Mouse (Mus musculus) neural tube, embryonic 11.5 days (tissue): ENCODE measurements at regions not wholly inside any gene's neighbourhood (a gene's known extent, or its start where the extent isn't known, plus 50 kb on each side); places are given as distances from the start of the nearest gene placed in this dataset.

ENCODE experiments used
- ATAC-seq: fragments of 200-750 bp; cut with Nextera tagmentation; 2 replicates; pipeline ENCODE4 v1.8.0; 2017; ENCODE audit warnings: moderate number of reproducible peaks, mild to moderate bottlenecking, moderate TSS enrichment, moderate library complexity; ENCODE audit not compliant: insufficient read depth, low FRiP score, low TSS enrichment
- DNase-seq: peaks from one replicate; pipeline ENCODE4 v3.0.0-alpha.2; 2015; ENCODE audit warnings: low spot score
- H3K27ac ChIP-seq: fragments of 300-500 bp; sonication (generic); 2 replicates; pipeline ENCODE4 v1.5.1; 2014; ENCODE audit warnings: low read depth, mild to moderate bottlenecking, low read length
- H3K27me3 ChIP-seq: fragments of 300-500 bp; sonication (generic); 2 replicates; pipeline ENCODE4 v1.6.1; 2014; ENCODE audit warnings: mild to moderate bottlenecking, low read length, mixed read lengths; ENCODE audit not compliant: control insufficient read depth, insufficient read depth
- H3K36me3 ChIP-seq: fragments of 300-500 bp; sonication (generic); 2 replicates; pipeline ENCODE4 v1.6.1; 2014; ENCODE audit warnings: mild to moderate bottlenecking, low read length, moderate library complexity, mixed read lengths; ENCODE audit not compliant: control insufficient read depth, insufficient read depth
- H3K4me1 ChIP-seq: fragments of 300-500 bp; sonication (generic); 2 replicates; pipeline ENCODE4 v1.6.1; 2014; ENCODE audit warnings: low read length, mixed read lengths; ENCODE audit not compliant: control insufficient read depth, insufficient read depth
- H3K4me2 ChIP-seq: fragments of 300-500 bp; sonication (generic); 2 replicates; pipeline ENCODE4 v1.6.1; 2014; ENCODE audit warnings: low read depth, mild to moderate bottlenecking, moderate library complexity
- H3K4me3 ChIP-seq: fragments of 300-500 bp; sonication (generic); 2 replicates; pipeline ENCODE4 v1.5.1; 2014; ENCODE audit warnings: low read depth, low read length
- H3K9ac ChIP-seq: fragments of 300-500 bp; sonication (generic); 2 replicates; pipeline ENCODE4 v1.6.1; 2014; ENCODE audit warnings: mild to moderate bottlenecking, low read length
- H3K9me3 ChIP-seq: fragments of 300-500 bp; sonication (generic); 2 replicates; pipeline ENCODE4 v1.6.1; 2016; ENCODE audit warnings: low read length; ENCODE audit not compliant: control insufficient read depth
- WGBS: fragments of 180-500 bp; shearing (Covaris S2); extraction: QIAGEN DNeasy Blood & Tissue Kit; methylation state at CpG from one replicate; pipeline ENCODE4 v1.1.7; 2014; 5-methylcytosine and 5-hydroxymethylcytosine counted together

DNA sequence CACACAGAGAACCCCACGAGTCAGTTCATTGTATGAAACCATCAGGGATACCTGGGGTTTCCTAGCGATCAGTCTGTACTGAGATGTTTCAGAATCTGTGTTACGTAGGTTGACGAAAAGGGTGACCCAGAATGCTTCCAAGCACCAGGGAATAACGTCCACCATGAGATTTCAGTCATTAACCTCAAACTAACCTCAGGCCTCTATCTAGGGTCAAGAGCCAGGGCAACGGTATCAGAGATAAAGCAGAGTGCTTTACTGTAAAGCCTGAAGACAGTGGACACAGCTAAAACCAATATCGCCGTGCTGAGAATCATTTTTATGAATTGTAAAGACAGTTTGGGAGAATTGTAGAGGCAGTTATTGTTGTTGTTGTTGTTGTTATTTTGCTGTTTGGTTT is 52.9 kb upstream of the Errfi1 start:
- Histone ChIP-seq H3K27ac (no peak overlapping the region), H3K4me1 (peaks cover 9% of the 10 kb centered on the region), H3K9ac (no peak overlapping the region), H3K9me3 (no peaks in the 10 kb centered on the region), H3K4me3 (no peak overlapping the region), H3K27me3 (no peaks in the 10 kb centered on the region), H3K4me2 (no peak overlapping the region), H3K36me3 (no peaks in the 10 kb centered on the region)
- no peak for ATAC-seq
- no peak for DNase-seq
- WGBS = 85% methylated on average over 8 of the region's 8 CpGs

- no peak for ATAC-seq
- Histone ChIP-seq H3K4me2 (no peak overlapping the region), H3K36me3 (no peaks in the 10 kb centered on the region), H3K4me1 (peaks cover 14% of the 10 kb centered on the region), H3K9me3 (no peaks in the 10 kb centered on the region), H3K9ac (no peak overlapping the region), H3K4me3 (no peak overlapping the region), H3K27me3 (no peaks in the 10 kb centered on the region), H3K27ac (no peak overlapping the region)
- DNase-seq = no peak
- 37% methylated on average over 22 of the region's 22 CpGs for WGBS
Observed at GRCm38 (mm10) chr4:150799550-150800398, 53.9 kb upstream of the Errfi1 start.

DNA sequence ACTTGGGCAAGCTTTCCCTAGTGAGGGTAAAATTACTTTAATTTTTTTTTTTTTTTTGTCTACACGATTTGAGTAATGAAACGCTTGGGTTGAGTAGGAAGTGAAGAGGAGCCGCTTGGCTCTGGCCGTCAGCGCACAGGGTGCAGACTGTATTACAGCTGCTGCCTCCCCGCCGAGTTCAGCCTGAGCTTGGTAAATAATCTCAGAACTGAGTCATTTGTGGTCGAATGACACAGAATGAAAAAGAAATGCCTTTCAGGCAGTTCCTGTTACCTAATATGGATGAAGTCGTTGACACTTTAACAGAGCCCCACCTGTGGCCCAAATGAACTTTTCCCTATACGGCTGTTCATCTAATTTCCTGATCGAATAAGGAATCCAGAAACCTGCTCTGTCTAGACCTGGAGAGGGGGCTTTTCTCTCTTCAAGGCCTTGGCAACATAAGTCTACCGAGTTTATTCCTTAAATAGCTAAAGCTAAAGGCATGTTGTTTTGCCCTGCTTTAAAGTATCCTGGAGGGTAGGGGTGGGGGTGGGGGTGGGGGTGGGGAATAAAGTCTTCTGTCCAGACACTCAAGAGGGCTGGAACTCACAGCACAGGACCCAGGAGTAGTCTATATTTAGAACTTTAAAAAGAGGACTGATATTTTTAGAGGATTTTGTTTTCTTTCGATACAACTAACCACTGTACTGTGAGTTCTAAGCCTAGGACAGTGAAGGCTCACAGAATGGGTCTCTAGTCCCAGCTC is 54.8 kb upstream of the Errfi1 start:
- Histone ChIP-seq H3K36me3 (no peaks in the 10 kb centered on the region), H3K4me2 (no peak overlapping the region), H3K9ac (no peak overlapping the region), H3K27ac (no peak overlapping the region), H3K27me3 (no peaks in the 10 kb centered on the region), H3K9me3 (no peaks in the 10 kb centered on the region), H3K4me3 (no peak overlapping the region), H3K4me1 (peaks cover 17% of the 10 kb centered on the region)
- 43% methylated on average over 13 of the region's 13 CpGs for WGBS
- DNase-seq = no peak
- no peak for ATAC-seq

DNA sequence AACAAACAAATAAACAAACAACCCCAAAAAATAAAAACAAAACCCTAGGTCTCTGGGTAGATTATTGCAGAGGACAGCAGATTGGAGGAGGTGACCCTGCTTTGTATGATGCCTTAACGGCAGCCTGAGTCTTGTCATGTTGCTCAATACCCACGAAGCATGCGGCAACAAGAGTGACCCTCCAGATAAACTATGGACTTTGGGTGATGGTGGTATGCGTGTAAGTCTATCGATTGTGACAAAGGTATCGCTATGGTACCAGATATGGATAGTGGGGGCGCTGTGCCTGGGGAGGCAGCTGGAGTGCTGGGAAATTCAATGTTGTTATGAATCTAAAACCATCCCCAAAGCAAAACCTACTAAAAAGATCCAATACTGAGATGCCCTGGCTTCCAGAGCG is 55.4 kb upstream of the Errfi1 start:
- Histone ChIP-seq H3K27ac (no peak overlapping the region), H3K4me3 (no peak overlapping the region), H3K9me3 (no peaks in the 10 kb centered on the region), H3K36me3 (no peaks in the 10 kb centered on the region), H3K9ac (no peak overlapping the region), H3K4me1 (peaks cover 17% of the 10 kb centered on the region), H3K4me2 (no peak overlapping the region), H3K27me3 (no peaks in the 10 kb centered on the region)
- DNase-seq (no peak), ATAC-seq (no peak)
- 91% methylated on average over 8 of the region's 8 CpGs for WGBS

DNA sequence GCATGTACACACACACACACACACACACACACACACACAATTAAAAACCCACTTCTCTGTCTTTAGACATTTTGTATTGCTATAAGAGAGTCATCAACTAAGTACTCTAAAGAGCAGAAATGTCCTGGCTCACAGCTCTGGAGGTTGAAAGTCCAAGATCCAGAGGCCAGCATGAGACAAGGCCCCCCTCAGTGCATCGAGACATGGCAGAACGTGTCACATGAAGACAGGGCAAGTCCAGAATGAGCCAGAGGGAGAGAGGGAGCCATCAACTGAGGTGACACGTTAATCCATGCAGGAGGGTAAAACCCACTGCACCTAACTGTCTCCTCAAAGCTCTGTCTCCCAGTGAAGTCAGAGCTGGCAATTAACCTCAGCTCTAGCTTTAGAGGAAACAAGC is 56.7 kb upstream of the Errfi1 start:
- H3K36me3 ChIP-seq = no peaks in the 10 kb centered on the region

DNA sequence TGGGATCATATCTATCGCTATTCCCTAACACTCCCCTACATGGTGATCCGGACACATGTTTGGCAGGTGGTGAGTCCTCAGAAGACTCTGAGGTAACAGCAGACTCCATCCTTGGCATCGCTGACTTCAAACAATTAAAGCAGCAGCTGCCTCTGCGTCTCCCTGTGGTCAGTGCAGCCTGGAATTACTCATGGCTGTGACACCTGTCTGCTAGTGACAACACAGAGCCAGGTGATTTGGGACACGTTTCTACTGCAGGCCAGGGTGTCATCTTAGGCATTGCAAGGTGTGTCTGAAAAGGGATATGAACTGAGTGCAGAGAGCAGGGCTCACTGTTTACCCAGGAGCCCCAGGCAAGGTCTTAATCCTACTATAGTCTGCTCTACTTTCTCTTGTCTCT is 58.8 kb upstream of the Errfi1 start:
- Histone ChIP-seq H3K9me3 (no peaks in the 10 kb centered on the region), H3K4me2 (no peak overlapping the region), H3K4me3 (no peak overlapping the region), H3K9ac (no peak overlapping the region), H3K27ac (0 out of 2 replicates have a peak overlapping the region, but pooled peaks have one; percentile 2), H3K36me3 (no peaks in the 10 kb centered on the region), H3K27me3 (no peaks in the 10 kb centered on the region), H3K4me1 (peaks cover 15% of the 10 kb centered on the region)
- ATAC-seq (no peak), DNase-seq (no peak)
- WGBS = 57% methylated on average over 5 of the region's 5 CpGs

More for the DNA sequence above, 56.7 kb upstream of the Errfi1 start:
- Histone ChIP-seq H3K9ac (no peak overlapping the region), H3K27me3 (no peaks in the 10 kb centered on the region), H3K4me1 (peaks cover 17% of the 10 kb centered on the region), H3K9me3 (no peaks in the 10 kb centered on the region), H3K4me3 (no peak overlapping the region), H3K27ac (no peak overlapping the region), H3K4me2 (no peak overlapping the region)
- WGBS = 73% methylated on average over 3 of the region's 3 CpGs
- no peak for DNase-seq
- ATAC-seq = no peak

DNA sequence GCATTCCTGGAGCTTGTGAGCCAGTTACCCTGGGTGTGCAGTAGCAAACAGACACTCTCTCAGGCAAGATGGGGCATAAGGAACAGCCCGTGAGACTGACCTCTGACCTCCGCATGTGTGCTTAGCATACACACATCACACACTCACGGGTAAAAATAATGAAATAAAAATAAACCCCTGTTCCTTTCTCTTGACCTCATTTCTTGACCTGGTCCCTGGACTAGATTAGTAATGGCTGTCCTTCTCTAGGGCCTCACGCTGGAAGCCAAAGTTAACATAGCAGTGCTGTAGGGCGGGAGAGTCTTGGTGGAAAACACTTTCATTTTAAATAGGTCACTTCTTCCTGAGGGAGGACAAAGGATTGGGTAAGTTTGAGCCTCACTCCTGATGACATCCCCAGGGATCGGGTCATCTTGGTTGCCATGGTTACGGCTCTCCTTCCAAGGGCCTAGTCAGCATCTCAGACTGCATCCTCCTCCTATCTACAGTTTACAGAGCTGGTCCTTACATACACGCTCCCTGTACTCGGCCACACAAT is 59.4 kb upstream of the Errfi1 start:
- H3K9me3 ChIP-seq = no peaks in the 10 kb centered on the region
- no peak overlapping the region for H3K9ac ChIP-seq
- no peaks in the 10 kb centered on the region for H3K27me3 ChIP-seq
- H3K4me3 ChIP-seq = no peak overlapping the region
- DNase-seq (peak; percentile 49), ATAC-seq (no peak)
- peaks cover 13% of the 10 kb centered on the region for H3K4me1 ChIP-seq
- no peaks in the 10 kb centered on the region for H3K36me3 ChIP-seq
- H3K4me2 ChIP-seq = no peak overlapping the region
- WGBS = 32% methylated on average over 9 of the region's 9 CpGs
- H3K27ac ChIP-seq = 0 out of 2 replicates have a peak overlapping the region, but pooled peaks have one; percentile 2

DNA sequence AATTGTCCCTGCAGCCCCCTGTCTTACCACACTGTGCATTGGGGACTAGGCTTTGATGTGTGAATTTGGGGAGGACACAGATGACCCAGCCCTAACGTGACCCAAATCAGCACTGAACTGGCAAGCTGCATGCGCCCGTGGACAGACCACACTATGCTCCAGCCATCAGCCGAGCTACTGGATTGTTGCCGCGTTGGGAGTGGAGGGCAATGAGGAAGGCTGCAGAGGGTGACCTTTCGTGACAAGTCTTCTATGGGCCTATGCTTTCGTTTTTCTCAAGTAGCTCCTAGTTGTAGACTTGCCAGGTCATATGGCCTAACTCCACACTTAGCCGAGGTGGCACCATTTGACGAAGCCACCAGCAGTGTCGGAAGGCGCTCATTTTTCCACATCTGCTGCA is 60.6 kb upstream of the Errfi1 start:
- Histone ChIP-seq H3K27ac (no peak overlapping the region), H3K4me3 (no peak overlapping the region), H3K9ac (no peak overlapping the region), H3K4me1 (peaks cover 12% of the 10 kb centered on the region; the same call in 1 of the 2 replicates), H3K9me3 (no peaks in the 10 kb centered on the region), H3K36me3 (no peaks in the 10 kb centered on the region), H3K27me3 (no peaks in the 10 kb centered on the region), H3K4me2 (no peak overlapping the region)
- 87% methylated on average over 12 of the region's 12 CpGs for WGBS
- DNase-seq = no peak
- no peak for ATAC-seq
